Mouse (Mus musculus) frontal cortex, postnatal 14 days (tissue): Measurements from ENCODE around the gene Usp47.
A peak's percentile ranks its signal among the peaks of the same experiment; 100 is the strongest.

ENCODE experiments used
- DNase-seq, 2 experiments: peaks; one replicate each; pipeline ENCODE4 v3.0.0; 2022; ENCODE audit warnings: low spot score in 2 of 2

The Usp47 gene

DNA sequence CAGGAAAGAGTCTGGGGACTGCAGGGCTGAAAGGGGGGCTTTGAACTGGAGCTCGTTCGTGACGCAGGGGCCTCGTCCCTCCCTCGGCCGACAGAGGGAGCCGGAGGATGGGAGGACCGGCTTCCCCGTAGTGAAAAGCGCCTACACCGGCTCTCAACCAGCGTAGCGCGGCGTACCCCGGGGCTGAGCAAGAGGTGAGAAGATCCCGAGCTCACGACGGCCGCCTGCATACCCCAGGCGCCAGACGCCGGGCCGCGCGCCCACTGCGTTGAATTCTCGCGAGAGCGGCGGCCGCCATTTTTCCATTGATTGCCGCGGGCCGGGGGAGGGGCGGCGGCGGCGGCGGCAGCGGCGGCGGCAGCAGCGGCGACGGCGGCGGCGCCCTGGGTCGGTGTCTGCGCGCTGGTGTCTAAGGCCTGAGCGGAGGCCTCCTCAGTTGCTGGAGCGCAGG, at the start of gene Usp47:
Gene Usp47, plus strand, starts transcription at position 355 of the 451 bp plus-strand sequence.
- DNase-seq: peak; percentile 72 to 76

GRCm38 (mm10) chr7:111976401-111976800, 46.9 kb upstream of the Usp47 start:
- no peak for DNase-seq

GRCm38 (mm10) chr7:111977871-111978270, 45.4 kb upstream of the Usp47 start:
- no peak for DNase-seq

DNA sequence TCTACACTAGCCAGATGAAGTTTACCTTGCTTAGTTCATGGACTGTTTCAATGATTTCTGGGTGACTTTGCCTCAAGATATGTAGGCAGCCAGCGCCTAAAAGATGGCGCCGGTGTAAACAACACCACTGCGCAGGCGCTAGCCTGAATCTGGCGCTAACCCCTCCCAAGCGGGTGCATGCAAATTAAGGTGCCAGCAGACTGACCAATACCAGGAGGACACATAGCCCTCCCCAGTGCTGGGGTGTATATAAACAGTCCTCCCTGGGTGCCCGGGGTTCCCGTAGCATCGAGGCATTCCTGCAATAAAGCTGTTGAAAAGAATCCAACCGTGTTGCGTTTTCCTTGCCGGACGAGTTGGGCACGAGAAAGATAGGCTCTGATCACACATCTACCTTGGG, 41.0 kb upstream of the Usp47 start:
- DNase-seq: no peak

GRCm38 (mm10) chr7:111984530-111984929, 38.8 kb upstream of the Usp47 start:
- no peak for DNase-seq

DNA sequence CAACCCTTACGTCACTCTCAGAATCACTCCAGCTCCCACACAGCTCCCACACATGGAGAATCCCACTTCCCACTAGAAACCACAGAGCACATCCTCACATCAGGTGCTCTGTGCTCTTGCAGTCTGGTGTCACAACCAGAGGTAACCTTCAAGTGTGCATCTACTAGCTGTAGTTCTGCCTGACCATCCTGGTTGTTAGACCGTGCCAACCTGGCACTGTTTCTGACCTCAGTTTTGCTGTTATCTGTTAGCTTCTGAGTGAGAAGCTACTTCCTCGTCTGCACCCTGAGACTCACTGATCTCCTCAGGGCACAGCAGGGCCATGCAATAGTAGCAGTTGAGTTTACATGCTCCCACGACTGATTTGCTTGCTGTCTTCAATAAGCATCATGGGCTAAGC, 38.0 kb upstream of the Usp47 start:
- DNase-seq: no peak

GRCm38 (mm10) chr7:111986906-111987305, 36.4 kb upstream of the Usp47 start:
- no peak for DNase-seq

DNA sequence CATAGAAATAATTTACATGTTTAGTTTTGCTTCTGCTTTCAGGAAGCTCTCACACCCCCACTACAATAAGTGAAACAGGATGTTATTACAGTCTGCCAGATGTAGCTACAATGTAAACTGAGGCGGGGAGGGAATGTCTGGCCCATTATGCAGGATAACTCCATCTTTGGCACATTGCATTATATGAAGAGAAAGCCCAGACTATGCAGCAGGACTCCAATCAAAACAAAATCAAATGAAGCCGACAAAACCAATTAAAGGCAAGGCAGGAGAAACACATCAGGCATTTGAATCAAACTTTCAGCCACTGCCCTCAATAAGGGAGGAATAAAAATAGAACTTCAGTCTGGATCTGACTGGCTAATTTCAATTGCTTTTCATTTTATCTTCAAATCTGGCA, 25.9 kb upstream of the Usp47 start:
- no peak for DNase-seq

DNA sequence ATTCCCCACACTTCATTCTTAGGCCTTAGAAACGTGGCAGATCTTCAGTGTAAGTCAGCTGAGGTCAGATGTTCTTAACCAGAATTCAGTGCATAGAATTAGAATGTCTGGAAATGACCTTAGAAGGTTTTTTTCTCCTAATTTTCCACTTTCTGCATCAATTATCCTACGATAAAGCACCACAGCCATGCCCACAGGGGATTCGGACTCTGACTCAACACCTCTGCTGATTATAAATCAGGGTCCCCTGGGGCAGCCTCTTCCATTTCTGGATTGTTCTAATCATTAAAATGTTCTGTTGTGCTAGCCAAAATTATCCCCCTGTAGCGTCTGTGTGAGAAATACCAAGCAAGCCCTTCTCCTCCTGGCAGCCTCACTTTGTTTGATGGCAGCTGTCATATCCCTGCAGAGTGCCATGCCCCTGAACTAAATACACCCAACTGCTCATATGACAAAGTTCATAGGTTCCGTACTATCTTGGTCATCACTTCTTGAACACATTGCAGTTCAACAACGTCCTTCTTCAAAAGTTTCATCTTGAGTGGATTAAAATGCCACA, 24.8 kb upstream of the Usp47 start:
- no peak for DNase-seq

GRCm38 (mm10) chr7:111999376-111999775, 23.9 kb upstream of the Usp47 start:
- DNase-seq: no peak

- DNase-seq: no peak
Measured at GRCm38 (mm10) chr7:112000166-112000565, 23.1 kb upstream of the Usp47 start.

GRCm38 (mm10) chr7:112010511-112010910, 12.8 kb upstream of the Usp47 start:
- no peak for DNase-seq

DNA sequence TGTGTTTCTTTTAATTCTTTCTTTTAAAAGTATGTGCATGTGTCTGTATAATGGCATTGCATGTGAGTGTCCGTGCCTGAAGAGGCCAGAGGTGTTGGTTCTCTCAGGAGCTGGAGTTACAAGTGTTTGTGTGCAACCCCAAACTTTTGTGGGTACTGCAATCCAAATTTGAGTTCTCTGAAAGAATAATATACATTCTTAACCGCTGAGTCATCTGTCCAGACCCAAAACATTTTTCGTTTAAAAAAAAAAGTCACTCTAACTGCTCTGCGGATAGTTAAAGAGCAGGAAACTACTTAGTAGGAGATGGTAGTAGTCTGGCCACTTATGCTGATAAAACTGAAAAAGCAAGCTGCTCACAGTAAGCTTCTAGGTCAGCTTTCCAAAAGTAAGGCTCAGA, 12.3 kb upstream of the Usp47 start:
- no peak for DNase-seq

GRCm38 (mm10) chr7:112012102-112012501, 11.2 kb upstream of the Usp47 start:
- peak in 1 of 2 experiments; percentile 10 for DNase-seq

- no peak for DNase-seq
Measured at GRCm38 (mm10) chr7:112012621-112013177, 10.6 kb upstream of the Usp47 start.

- no peak for DNase-seq
Measured at GRCm38 (mm10) chr7:112014148-112014547, 9.2 kb upstream of the Usp47 start.

DNA sequence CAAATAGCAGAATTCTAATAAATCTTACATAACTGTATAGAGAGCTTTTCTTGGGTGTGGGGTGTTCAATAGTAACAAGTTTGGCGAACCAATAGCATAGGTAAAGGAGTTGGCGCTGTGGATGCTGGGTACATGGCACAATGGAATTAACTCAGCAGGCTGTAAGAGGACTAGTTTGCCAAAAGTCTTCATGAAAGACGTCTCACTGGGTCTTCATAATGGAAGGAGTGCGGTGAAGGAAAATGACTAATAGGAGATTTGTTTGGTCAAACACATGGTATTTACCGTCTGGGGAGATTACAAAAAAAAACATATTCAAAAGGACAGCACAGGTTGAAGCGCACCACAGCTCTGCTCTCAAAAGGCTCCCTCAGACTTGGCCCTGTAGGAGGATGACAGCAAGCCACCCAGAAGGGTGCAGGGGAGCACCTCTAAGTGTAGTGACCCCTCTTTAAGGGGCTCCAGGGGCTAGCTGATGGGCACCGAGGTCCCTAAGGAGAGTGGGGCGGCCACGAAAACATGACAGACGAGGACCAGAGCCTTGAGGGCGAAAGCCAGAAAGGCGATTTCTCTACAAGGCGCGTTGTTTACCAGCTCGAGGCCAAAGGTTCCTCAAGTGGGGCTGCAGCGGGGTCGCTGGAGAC, 676 bp upstream of the Usp47 start:
- no peak for DNase-seq

DNA sequence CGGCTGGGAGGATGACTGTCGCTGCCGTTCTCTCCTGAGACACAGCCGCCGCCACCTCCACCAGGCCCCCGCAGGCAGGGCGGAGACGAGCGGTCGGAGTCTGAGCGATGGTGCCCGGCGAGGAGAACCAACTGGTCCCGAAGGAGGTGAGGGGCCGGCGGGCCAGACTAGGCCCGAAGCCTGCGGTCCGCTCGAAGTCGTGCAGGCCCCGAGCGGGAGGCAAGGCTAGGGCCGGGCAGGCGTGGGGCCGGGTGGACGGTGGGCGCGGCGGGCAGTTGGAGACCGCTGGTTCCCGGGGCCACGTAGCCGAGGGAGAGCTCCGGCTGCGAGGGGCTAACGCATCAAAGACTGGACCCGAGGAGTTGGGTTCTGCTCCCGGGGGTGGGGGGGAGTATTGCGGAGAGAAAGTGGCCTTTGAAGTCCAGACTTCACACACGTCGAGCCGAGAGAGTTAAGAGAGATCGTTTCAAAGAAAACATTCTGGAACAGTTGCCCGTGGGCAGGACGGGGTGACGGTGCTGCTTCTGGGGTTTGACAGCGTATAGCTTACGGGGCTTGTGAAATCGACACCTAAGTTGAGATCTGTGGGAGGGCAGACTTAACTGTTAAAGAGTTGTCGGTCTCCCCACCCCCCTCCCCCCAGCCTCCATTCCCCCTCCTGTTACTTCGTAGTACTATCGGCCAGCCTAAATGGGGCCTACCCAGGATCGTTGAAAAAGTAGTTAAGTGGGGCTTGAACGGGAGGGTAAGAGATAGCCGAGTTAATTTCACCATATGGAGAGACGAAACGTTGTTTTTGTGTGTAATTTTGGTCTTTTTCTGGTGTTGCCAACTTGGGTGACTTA, 519 bp downstream of the Usp47 start:
- DNase-seq: no peak

DNA sequence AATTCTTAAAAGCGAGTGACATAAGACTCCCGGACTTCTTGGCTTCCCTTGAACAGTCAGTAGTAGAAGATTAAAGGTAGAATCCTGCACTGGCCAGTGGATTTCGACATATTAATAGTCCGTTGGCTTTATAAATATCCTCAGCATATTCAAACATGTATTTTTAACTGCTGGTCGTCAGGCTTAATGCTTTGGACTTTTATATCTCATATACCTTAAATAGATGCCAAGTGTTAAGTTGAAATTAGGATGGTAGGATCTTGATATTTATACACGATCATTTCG, 1.1 kb downstream of the Usp47 start:
- no peak for DNase-seq

- no peak for DNase-seq
Measured at GRCm38 (mm10) chr7:112024856-112025255, 1.6 kb downstream of the Usp47 start.

- DNase-seq: no peak
Measured at GRCm38 (mm10) chr7:112030594-112030993, 7.3 kb downstream of the Usp47 start.

- no peak for DNase-seq
Measured at GRCm38 (mm10) chr7:112035804-112036203, 12.5 kb downstream of the Usp47 start.

DNA sequence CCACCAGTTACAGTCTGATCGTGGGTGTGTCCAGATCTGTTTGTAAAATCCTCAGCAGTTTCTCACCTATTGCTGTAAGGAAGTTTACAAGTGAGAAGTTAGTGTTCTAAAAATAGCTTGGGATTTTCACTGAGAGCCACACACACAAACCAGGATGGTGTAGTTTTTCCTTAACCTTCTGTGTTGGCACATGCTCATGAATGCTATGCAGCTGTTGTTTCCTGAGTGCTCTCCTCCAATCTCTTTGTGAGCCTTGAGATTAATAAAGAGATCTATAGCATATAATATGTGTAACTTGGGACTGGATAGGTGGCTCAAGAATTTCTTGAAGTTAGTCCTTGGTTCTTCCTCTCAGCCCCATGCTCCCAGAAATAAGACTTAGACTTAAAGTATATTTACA, 13.3 kb downstream of the Usp47 start:
- no peak for DNase-seq
